Mouse (Mus musculus): ENCODE data around the gene Wwc2. TPM values are rescaled to one million over a fixed set of nuclear protein-coding genes. Genes with fewer than 3 reads are reported as not detected.

Gene Wwc2
- polyA plus RNA-seq, 1 experiment from 2014 or later: 1.8 TPM

DNA sequence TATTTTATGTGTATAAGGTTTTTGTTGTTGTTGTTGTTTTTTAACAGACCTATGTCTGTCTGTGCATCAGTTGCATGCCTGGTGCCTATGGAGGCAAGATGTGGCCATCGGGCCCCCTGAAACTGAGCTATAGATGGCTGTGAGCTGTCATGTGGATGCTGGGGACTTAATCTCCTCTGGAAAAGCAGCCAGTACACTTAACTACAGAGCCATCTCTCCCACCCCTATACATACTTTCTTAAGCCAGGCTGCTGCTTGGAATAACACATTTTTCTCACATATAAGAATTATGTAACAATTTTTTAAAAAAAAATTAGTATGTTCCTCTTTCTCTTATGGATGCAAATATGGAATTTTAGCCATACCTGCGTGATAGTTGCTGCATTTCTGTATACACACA lies 207.2 kb downstream of the Wwc2 start:
- ATAC-seq (no peak), DNase-seq (no peak)
- WGBS (ENCODE audit: insufficient replicate concordance): 78% methylated on average over 2 of the region's 2 CpGs

DNA sequence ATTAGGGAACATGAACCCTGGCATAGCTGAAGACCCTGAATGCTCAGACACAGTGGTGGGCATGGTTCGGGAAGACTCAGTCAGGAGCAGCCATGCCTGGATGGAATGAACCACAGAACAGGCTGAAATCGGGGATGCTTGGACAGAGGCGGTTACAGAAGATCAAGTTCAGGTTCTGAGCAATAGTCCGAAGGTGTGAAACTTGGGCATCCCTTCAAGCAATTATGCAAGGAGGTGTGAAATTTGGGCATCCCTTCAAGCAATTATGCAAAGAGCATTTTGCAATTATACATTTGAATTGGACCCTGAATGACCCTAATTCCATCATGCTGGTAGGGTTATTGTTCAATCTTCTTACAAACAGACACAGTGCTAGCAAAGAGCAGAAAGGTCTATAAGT lies 208.8 kb downstream of the Wwc2 start:
- H3K27me3 ChIP-seq (ENCODE audit: insufficient read depth, low read length): no peaks in the 10 kb centered on the region
- no peak overlapping the region for H3K4me2 ChIP-seq (ENCODE audit: low read depth, low read length)
- no peak for ATAC-seq
- H3K36me3 ChIP-seq (replicated peaks; ENCODE audit: insufficient read depth, low read length): no peaks in the 10 kb centered on the region
- 81% methylated on average over 4 of the region's 4 CpGs for WGBS (ENCODE audit: insufficient replicate concordance)
- H3K4me3 ChIP-seq (ENCODE audit: low read depth, low read length): no peak overlapping the region
- H3K9me3 ChIP-seq (ENCODE audit: low read length): no peaks in the 10 kb centered on the region
- no peaks in the 10 kb centered on the region for H3K4me1 ChIP-seq (ENCODE audit: insufficient read depth)
- no peak for TF ChIP-seq EP300 (IDR thresholded peaks at IDR 0.05; ENCODE audit: low read depth)
- no peak overlapping the region for H3K27ac ChIP-seq (ENCODE audit: low read depth)
- no peak overlapping the region for H3K9ac ChIP-seq (replicated peaks)
- DNase-seq: no peak

More for the DNA sequence above, 207.2 kb downstream of the Wwc2 start:
- Histone ChIP-seq H3K36me3 (replicated peaks; ENCODE audit: insufficient read depth, low read length) (no peaks in the 10 kb centered on the region), H3K27ac (ENCODE audit: low read depth) (no peak overlapping the region), H3K4me3 (ENCODE audit: low read depth, low read length) (no peak overlapping the region), H3K27me3 (ENCODE audit: insufficient read depth, low read length) (no peaks in the 10 kb centered on the region), H3K9me3 (ENCODE audit: low read length) (no peaks in the 10 kb centered on the region), H3K4me2 (ENCODE audit: low read depth, low read length) (no peak overlapping the region), H3K4me1 (ENCODE audit: insufficient read depth) (no peaks in the 10 kb centered on the region), H3K9ac (replicated peaks) (no peak overlapping the region)
- TF ChIP-seq CTCF (IDR thresholded peaks at IDR 0.05; ENCODE audit: low read depth): no peak
- no peak for TF ChIP-seq EP300 (IDR thresholded peaks at IDR 0.05; ENCODE audit: low read depth)

DNA sequence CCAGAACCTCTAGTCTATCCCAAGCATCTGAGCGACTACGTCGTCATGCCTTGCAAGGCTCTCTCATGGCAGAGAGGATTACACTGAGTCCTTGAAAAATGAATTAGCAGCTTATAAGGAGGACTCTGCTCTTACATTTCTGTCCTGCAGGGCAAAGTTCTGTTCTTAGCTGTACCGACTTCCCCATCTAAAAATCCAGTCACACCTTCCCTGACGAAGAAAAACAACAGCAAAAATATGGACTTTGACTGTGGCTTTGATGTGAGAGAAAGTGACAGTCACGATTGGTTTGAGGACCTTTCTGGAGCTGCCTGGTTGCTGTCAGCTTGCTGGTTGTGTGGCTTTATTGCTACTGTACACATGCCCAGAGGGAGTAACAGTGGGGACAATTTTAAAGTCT lies 211.1 kb downstream of the Wwc2 start:
- 69% methylated on average over 6 of the region's 6 CpGs for WGBS (ENCODE audit: insufficient replicate concordance)
- Histone ChIP-seq H3K9me3 (ENCODE audit: low read length) (no peaks in the 10 kb centered on the region), H3K36me3 (replicated peaks; ENCODE audit: insufficient read depth, low read length) (no peaks in the 10 kb centered on the region), H3K4me3 (ENCODE audit: low read depth, low read length) (no peak overlapping the region), H3K27me3 (ENCODE audit: insufficient read depth, low read length) (no peaks in the 10 kb centered on the region), H3K9ac (replicated peaks) (no peak overlapping the region), H3K4me2 (ENCODE audit: low read depth, low read length) (no peak overlapping the region), H3K4me1 (ENCODE audit: insufficient read depth) (no peaks in the 10 kb centered on the region), H3K27ac (ENCODE audit: low read depth) (no peak overlapping the region)
- no peak for TF ChIP-seq EP300 (IDR thresholded peaks at IDR 0.05; ENCODE audit: low read depth)
- no peak for TF ChIP-seq CTCF (IDR thresholded peaks at IDR 0.05; ENCODE audit: low read depth)
- ATAC-seq (no peak), DNase-seq (no peak)

DNA sequence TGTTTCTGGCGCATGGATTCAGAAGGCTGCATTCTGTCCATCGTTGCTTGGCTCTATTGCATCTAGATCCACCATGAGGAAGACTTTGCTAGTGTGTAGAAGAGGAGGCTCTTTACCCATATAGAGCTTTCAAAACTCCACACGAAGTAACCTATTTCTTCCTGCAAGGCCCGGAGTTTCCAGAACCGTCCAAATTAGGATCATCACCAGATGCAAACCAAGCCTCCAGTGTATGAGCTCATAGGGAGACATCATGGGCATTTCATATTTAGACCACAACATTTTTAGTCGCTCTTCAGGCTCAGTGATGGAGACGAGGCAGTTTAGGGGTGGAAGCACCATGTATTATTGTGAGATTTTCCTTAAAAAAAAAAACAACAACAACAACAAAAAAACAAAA lies 213.3 kb downstream of the Wwc2 start:
- TF ChIP-seq EP300 (IDR thresholded peaks at IDR 0.05; ENCODE audit: low read depth) (no peak), CTCF (IDR thresholded peaks at IDR 0.05; ENCODE audit: low read depth) (no peak)
- Histone ChIP-seq H3K4me1 (ENCODE audit: insufficient read depth) (no peaks in the 10 kb centered on the region), H3K27me3 (ENCODE audit: insufficient read depth, low read length) (no peaks in the 10 kb centered on the region), H3K4me2 (ENCODE audit: low read depth, low read length) (no peak overlapping the region), H3K9me3 (ENCODE audit: low read length) (no peaks in the 10 kb centered on the region), H3K36me3 (replicated peaks; ENCODE audit: insufficient read depth, low read length) (no peaks in the 10 kb centered on the region), H3K27ac (ENCODE audit: low read depth) (no peak overlapping the region), H3K9ac (replicated peaks) (no peak overlapping the region), H3K4me3 (ENCODE audit: low read depth, low read length) (no peak overlapping the region)
- no peak for DNase-seq
- ATAC-seq: no peak
- 87% methylated on average over 7 of the region's 7 CpGs for WGBS (ENCODE audit: insufficient replicate concordance)

Other genes with a start within 250 kb of the Wwc2 start
- not detected in 2 replicates for gene Cldn24, start 168.8 kb downstream of the Wwc2 start, polyA plus RNA-seq (2015; fragmentation: Nextera tagmentation; extraction: Ambion mirVana)
- gene Cldn22, start 166.4 kb downstream of the Wwc2 start, polyA plus RNA-seq (2015; fragmentation: Nextera tagmentation; extraction: Ambion mirVana): not detected in 2 replicates
- gene Dctd, start 108.2 kb upstream of the Wwc2 start, polyA plus RNA-seq (2015; fragmentation: Nextera tagmentation; extraction: Ambion mirVana): 1.8 and 2.4 TPM in 2 replicates

Measured in liver, postnatal 0 days (tissue).